Mouse (Mus musculus) forebrain, postnatal 0 days (tissue): ENCODE measurements around the gene Arg2. TPM values are rescaled to one million over a fixed set of nuclear protein-coding genes. Genes with fewer than 3 reads are reported as not detected.

Experiments used
- ATAC-seq: fragments of 200-750 bp; cut with Nextera tagmentation; 2 replicates; pipeline ENCODE4 v1.8.0; 2017; ENCODE audit warnings: mild to moderate bottlenecking, moderate library complexity
- DNase-seq: peaks from one replicate; pipeline ENCODE4 v3.0.0-alpha.2; 2015
- H3K27ac ChIP-seq: fragments of 300-500 bp; sonication (generic); 2 replicates; pipeline ENCODE4 v1.5.1; 2014; ENCODE audit warnings: low read depth, mild to moderate bottlenecking, antibody characterized with exemption, low read length, moderate library complexity, mixed read lengths
- H3K27me3 ChIP-seq: fragments of 300-500 bp; sonication (generic); 2 replicates; pipeline ENCODE4 v1.6.1; 2014; ENCODE audit warnings: mild to moderate bottlenecking, low read length, mixed read lengths; ENCODE audit not compliant: insufficient read depth
- H3K36me3 ChIP-seq: fragments of 300-500 bp; sonication (generic); 2 replicates; pipeline ENCODE4 v1.6.1; 2014; ENCODE audit warnings: mild to moderate bottlenecking, moderate library complexity; ENCODE audit not compliant: insufficient read depth
- H3K4me1 ChIP-seq: fragments of 300-500 bp; sonication (generic); 2 replicates; pipeline ENCODE4 v1.6.1; 2014; ENCODE audit warnings: antibody characterized with exemption; ENCODE audit not compliant: insufficient read depth
- H3K4me2 ChIP-seq: fragments of 300-500 bp; sonication (generic); 2 replicates; pipeline ENCODE4 v1.6.1; 2014; ENCODE audit warnings: low read depth, mild to moderate bottlenecking, moderate library complexity
- H3K4me3 ChIP-seq: fragments of 300-500 bp; sonication (generic); 2 replicates; pipeline ENCODE4 v1.5.1; 2014; ENCODE audit warnings: low read depth, low read length, mixed read lengths
- H3K9ac ChIP-seq: fragments of 300-500 bp; sonication (generic); 2 replicates; pipeline ENCODE4 v1.6.1; 2014; ENCODE audit warnings: mild to moderate bottlenecking
- H3K9me3 ChIP-seq: fragments of 300-500 bp; sonication (generic); 2 replicates; pipeline ENCODE4 v1.6.1; 2016; ENCODE audit warnings: low read length
- CTCF ChIP-seq: sonication (generic); IDR thresholded peaks from 2 replicates; pipeline ENCODE4 v1.5.1; 2016; ENCODE audit warnings: antibody characterized with exemption, control low read depth, low read depth
- WGBS: fragments of 180-500 bp; shearing (Covaris S2); extraction: QIAGEN DNeasy Blood & Tissue Kit; methylation state at CpG from one replicate; pipeline ENCODE4 v1.1.7; 2014; 5-methylcytosine and 5-hydroxymethylcytosine counted together
- polyA plus RNA-seq: library from polyadenylated mRNA; unstranded; fragments of >200 nt; fragmentation: Nextera tagmentation; extraction: Ambion mirVana; gene quantifications from 2 replicates; pipeline ENCODE4 v1.2.1, GENCODE M21; 2015
- total RNA-seq: library from RNA; depleted of rRNA; stranded (reverse); fragments of >200 nt; gene quantifications from 2 replicates; pipeline ENCODE4 v1.2.3, GENCODE M21; 2014

Gene Arg2
- total and polyA plus RNA-seq, 2 experiments from 2014 or later: 15.9 to 22.7 TPM

GRCm38 (mm10) chr12:79136949-79137348 is 6.4 kb downstream of the Arg2 start:
- Histone ChIP-seq H3K9me3 (no peaks in the 10 kb centered on the region), H3K4me2 (no peak overlapping the region), H3K4me1 (no peaks in the 10 kb centered on the region; the same call in 1 of the 2 replicates), H3K27me3 (peaks cover 10% of the 10 kb centered on the region), H3K36me3 (no peaks in the 10 kb centered on the region), H3K27ac (no peak overlapping the region), H3K9ac (no peak overlapping the region), H3K4me3 (no peak overlapping the region)
- DNase-seq (no peak), ATAC-seq (no peak)
- no peak for TF ChIP-seq CTCF
- WGBS: 71% methylated on average over 7 of the region's 7 CpGs

DNA sequence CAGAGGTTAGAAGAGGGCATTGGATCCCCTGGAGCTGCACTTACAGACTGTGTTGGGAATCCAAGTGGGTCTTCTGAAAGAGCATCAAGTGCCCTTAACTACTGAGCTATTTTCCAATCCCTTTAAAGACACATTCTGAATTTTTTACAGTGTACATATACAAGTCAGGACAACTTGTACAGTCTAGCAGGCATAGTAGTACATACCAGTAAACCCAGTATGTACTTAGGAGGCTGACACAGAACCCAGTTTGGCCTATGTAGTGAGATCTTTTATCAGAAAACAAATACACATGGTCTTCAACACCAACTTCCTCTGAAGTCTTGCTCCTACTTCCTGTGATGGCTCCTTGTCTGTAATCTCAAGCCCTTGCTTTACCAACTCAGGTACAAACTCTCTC is 8.4 kb downstream of the Arg2 start:
- ATAC-seq (no peak), DNase-seq (no peak)
- H3K4me3 ChIP-seq: no peak overlapping the region
- H3K9me3 ChIP-seq: no peaks in the 10 kb centered on the region
- no peaks in the 10 kb centered on the region for H3K36me3 ChIP-seq
- H3K27ac ChIP-seq: no peak overlapping the region
- H3K4me1 ChIP-seq: no peaks in the 10 kb centered on the region; the same call in 1 of the 2 replicates
- no peak overlapping the region for H3K9ac ChIP-seq
- no peak for TF ChIP-seq CTCF
- H3K27me3 ChIP-seq: no peaks in the 10 kb centered on the region
- no peak overlapping the region for H3K4me2 ChIP-seq

DNA sequence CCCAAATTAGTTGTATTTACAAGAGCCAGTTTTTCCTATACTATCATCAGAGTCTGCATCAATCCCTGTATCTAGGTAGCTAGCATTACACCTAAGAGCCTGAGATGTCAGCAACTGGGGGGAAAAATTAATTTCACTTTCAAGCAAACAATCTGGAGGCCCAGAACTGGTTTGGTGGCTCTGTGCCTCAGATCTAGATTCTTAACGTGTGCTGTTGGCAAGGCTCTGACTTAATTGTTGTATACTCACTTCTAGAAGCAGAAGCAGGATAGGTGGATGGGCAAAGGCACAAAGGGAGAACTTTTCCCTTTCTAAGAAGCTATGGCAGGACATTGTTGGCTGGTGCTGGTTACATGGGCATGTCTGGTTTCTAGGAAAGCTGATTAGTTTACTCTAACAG is 8.8 kb downstream of the Arg2 start:
- H3K27ac ChIP-seq: no peak overlapping the region
- no peak for ATAC-seq
- DNase-seq: no peak
- no peaks in the 10 kb centered on the region for H3K9me3 ChIP-seq
- no peaks in the 10 kb centered on the region for H3K27me3 ChIP-seq
- 51% methylated on average over 1 of the region's 1 CpGs for WGBS
- H3K4me1 ChIP-seq: no peaks in the 10 kb centered on the region; the same call in 1 of the 2 replicates
- no peak overlapping the region for H3K4me3 ChIP-seq
- no peak overlapping the region for H3K9ac ChIP-seq
- TF ChIP-seq CTCF: no peak
- H3K36me3 ChIP-seq: no peaks in the 10 kb centered on the region
- no peak overlapping the region for H3K4me2 ChIP-seq

GRCm38 (mm10) chr12:79140811-79141210 is 10.2 kb downstream of the Arg2 start:
- no peak overlapping the region for H3K9ac ChIP-seq
- no peak overlapping the region for H3K4me2 ChIP-seq
- no peaks in the 10 kb centered on the region for H3K27me3 ChIP-seq
- 90% methylated on average over 2 of the region's 2 CpGs for WGBS
- no peak overlapping the region for H3K27ac ChIP-seq
- 0 out of 2 replicates have a peak, but pooled peaks cover 4% of the 10 kb centered on the region for H3K36me3 ChIP-seq
- no peak for ATAC-seq
- no peaks in the 10 kb centered on the region for H3K4me1 ChIP-seq
- no peak overlapping the region for H3K4me3 ChIP-seq
- no peak for TF ChIP-seq CTCF
- DNase-seq: no peak
- H3K9me3 ChIP-seq: no peaks in the 10 kb centered on the region

- no peaks in the 10 kb centered on the region for H3K4me1 ChIP-seq
- no peak overlapping the region for H3K9ac ChIP-seq
- ATAC-seq: no peak
- no peak overlapping the region for H3K27ac ChIP-seq
- no peak for TF ChIP-seq CTCF
- H3K36me3 ChIP-seq: 0 out of 2 replicates have a peak, but pooled peaks cover 4% of the 10 kb centered on the region
- no peak for DNase-seq
- H3K9me3 ChIP-seq: no peaks in the 10 kb centered on the region
- H3K27me3 ChIP-seq: no peaks in the 10 kb centered on the region
- no peak overlapping the region for H3K4me3 ChIP-seq
- H3K4me2 ChIP-seq: no peak overlapping the region
Observed at GRCm38 (mm10) chr12:79141384-79141783, 10.8 kb downstream of the Arg2 start.

DNA sequence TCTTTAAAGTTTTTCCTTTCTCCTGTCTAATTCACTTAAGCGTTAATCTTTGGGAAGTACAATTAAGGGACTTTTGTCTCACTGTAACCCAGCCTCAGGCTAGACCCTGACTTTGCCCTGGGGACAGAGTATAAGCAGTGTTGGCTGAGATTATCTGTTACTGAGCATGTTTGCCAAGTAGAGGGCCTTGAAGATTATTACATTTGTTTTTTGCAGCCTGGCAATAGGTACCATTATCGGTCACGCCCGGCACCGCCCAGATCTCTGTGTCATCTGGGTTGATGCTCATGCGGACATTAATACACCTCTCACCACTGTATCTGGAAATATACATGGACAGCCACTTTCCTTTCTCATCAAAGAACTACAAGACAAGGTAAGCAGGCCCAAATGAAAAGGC is 19.1 kb downstream of the Arg2 start:
- H3K9ac ChIP-seq: no peak overlapping the region
- no peak for ATAC-seq
- H3K27ac ChIP-seq: no peak overlapping the region
- no peak overlapping the region for H3K4me3 ChIP-seq
- no peaks in the 10 kb centered on the region for H3K4me1 ChIP-seq
- no peak for TF ChIP-seq CTCF
- 97% methylated on average over 6 of the region's 6 CpGs for WGBS
- no peak overlapping the region for H3K4me2 ChIP-seq
- no peaks in the 10 kb centered on the region for H3K27me3 ChIP-seq
- DNase-seq: no peak
- H3K36me3 ChIP-seq: peaks cover 7% of the 10 kb centered on the region
- no peaks in the 10 kb centered on the region for H3K9me3 ChIP-seq

DNA sequence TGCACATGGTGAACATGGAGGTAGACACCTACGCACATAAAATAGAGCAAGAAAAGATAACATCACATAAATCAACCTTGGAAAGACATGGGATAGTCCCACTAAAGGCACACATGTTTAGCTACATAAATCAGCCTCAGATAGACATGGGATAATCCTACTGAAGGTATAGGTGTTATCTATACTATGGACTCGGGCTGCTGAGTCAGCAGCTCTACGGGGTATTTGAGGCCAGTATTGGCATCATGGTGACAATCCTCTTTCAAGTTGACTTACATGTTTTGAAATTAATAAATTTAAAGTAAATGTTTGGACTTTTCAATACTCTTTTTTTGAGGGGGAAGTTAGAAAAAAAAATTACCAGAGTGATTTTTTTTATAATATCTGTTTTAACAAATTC is 32.3 kb downstream of the Arg2 start:
- H3K4me1 ChIP-seq: no peaks in the 10 kb centered on the region
- DNase-seq: no peak
- no peak overlapping the region for H3K4me3 ChIP-seq
- H3K9me3 ChIP-seq: no peaks in the 10 kb centered on the region
- 97% methylated on average over 3 of the region's 3 CpGs for WGBS
- H3K4me2 ChIP-seq: no peak overlapping the region
- ATAC-seq: no peak
- no peak overlapping the region for H3K27ac ChIP-seq
- H3K9ac ChIP-seq: no peak overlapping the region
- no peak for TF ChIP-seq CTCF
- no peaks in the 10 kb centered on the region for H3K27me3 ChIP-seq
- peaks cover 64% of the 10 kb centered on the region for H3K36me3 ChIP-seq

- Histone ChIP-seq H3K4me3 (no peak overlapping the region), H3K36me3 (peaks cover 17% of the 10 kb centered on the region), H3K9ac (no peak overlapping the region), H3K4me2 (no peak overlapping the region), H3K27me3 (no peaks in the 10 kb centered on the region), H3K9me3 (no peaks in the 10 kb centered on the region), H3K27ac (no peak overlapping the region), H3K4me1 (peaks cover 6% of the 10 kb centered on the region)
- DNase-seq (no peak), ATAC-seq (no peak)
- TF ChIP-seq CTCF: peak; percentile 32
Observed at GRCm38 (mm10) chr12:79169173-79169572, 38.6 kb downstream of the Arg2 start.
